Mouse (Mus musculus): Measurements from ENCODE around the gene Lima1. TPM values are rescaled to one million over a fixed set of nuclear protein-coding genes. Genes with fewer than 3 reads are reported as not detected.

Lima1 gene
- polyA plus RNA-seq, 1 experiment, result 73.2 TPM

GRCm38 (mm10) chr15:99847937-99848336 is 27.3 kb downstream of the Lima1 start:
- no peak for TF ChIP-seq CTCF (IDR thresholded peaks at IDR 0.05; ENCODE audit: insufficient read depth, low read depth, low read length)
- no peak for TF ChIP-seq POLR2A (IDR thresholded peaks at IDR 0.05; ENCODE audit: insufficient read depth, low read depth, low read length)
- Histone ChIP-seq H3K27ac (ENCODE audit: insufficient read depth, low read depth, low read length) (no peak overlapping the region), H3K4me1 (ENCODE audit: control insufficient read depth, insufficient read depth, low read length) (no peaks in the 10 kb centered on the region; the same call in 1 of the 2 replicates), H3K4me3 (ENCODE audit: insufficient read depth, low read depth, low read length) (no peak overlapping the region)
- WGBS, result 82% methylated on average over 8 of the region's 8 CpGs

GRCm38 (mm10) chr15:99847207-99847881 is 27.9 kb downstream of the Lima1 start:
- no peaks in the 10 kb centered on the region; the same call in 1 of the 2 replicates for H3K4me1 ChIP-seq (ENCODE audit: control insufficient read depth, insufficient read depth, low read length)
- no peak for TF ChIP-seq POLR2A (IDR thresholded peaks at IDR 0.05; ENCODE audit: insufficient read depth, low read depth, low read length)
- TF ChIP-seq CTCF (IDR thresholded peaks at IDR 0.05; ENCODE audit: insufficient read depth, low read depth, low read length), result no peak
- H3K27ac ChIP-seq (ENCODE audit: insufficient read depth, low read depth, low read length), result no peak overlapping the region
- no peak overlapping the region for H3K4me3 ChIP-seq (ENCODE audit: insufficient read depth, low read depth, low read length)
- WGBS, result 68% methylated on average over 13 of the region's 13 CpGs

DNA sequence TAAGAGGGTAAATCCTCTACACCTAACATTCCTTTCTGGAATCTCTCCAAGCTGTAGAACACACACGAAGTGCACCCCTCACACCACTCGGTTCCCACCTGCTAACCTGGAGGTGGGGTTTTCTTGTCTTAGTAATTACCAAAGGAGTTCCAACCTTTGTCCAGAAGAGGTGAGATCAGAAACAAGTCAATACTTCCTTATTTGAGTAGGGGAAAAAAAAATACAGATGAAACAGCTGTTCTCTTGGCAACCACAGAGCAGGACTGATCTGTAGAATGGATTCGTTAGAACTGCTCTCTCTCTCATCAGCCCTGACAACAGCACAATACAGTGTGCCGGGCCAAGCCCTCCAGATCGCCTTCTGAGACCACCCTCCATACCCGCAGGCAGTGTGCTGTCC is 28.6 kb downstream of the Lima1 start:
- no peak for TF ChIP-seq CTCF (IDR thresholded peaks at IDR 0.05; ENCODE audit: insufficient read depth, low read depth, low read length)
- no peak for TF ChIP-seq POLR2A (IDR thresholded peaks at IDR 0.05; ENCODE audit: insufficient read depth, low read depth, low read length)
- Histone ChIP-seq H3K4me1 (ENCODE audit: control insufficient read depth, insufficient read depth, low read length) (no peaks in the 10 kb centered on the region; the same call in 1 of the 2 replicates), H3K4me3 (ENCODE audit: insufficient read depth, low read depth, low read length) (no peak overlapping the region), H3K27ac (ENCODE audit: insufficient read depth, low read depth, low read length) (no peak overlapping the region)
- 56% methylated on average over 6 of the region's 6 CpGs for WGBS

- TF ChIP-seq POLR2A (IDR thresholded peaks at IDR 0.05; ENCODE audit: insufficient read depth, low read depth, low read length), result no peak
- Histone ChIP-seq H3K27ac (ENCODE audit: insufficient read depth, low read depth, low read length) (no peak overlapping the region), H3K4me1 (ENCODE audit: control insufficient read depth, insufficient read depth, low read length) (peaks cover 2% of the 10 kb centered on the region), H3K4me3 (ENCODE audit: insufficient read depth, low read depth, low read length) (no peak overlapping the region)
- 92% methylated on average over 3 of the region's 3 CpGs for WGBS
Measured at GRCm38 (mm10) chr15:99843856-99844255, 31.4 kb downstream of the Lima1 start.

DNA sequence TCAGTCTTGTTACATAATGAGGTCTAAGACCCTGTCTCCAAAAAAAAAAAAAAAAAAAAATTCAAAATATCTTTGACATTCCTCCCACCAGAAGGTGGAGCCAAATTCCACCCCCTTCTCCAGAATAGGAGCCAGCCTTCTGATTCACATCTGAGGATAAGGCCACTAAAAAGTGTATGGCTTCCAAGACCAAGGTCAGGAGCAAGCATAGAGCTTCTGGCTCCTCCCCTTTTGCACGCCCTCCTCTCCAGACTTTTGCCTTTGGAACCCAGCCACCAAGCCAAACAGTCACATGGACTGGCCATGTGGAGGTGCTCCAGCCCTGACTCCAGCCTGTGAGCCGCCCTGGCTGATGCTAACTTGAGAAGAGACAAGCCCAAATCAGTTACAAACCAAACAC is 35.3 kb downstream of the Lima1 start:
- Histone ChIP-seq H3K27ac (ENCODE audit: insufficient read depth, low read depth, low read length) (no peak overlapping the region), H3K4me3 (ENCODE audit: insufficient read depth, low read depth, low read length) (no peak overlapping the region), H3K4me1 (ENCODE audit: control insufficient read depth, insufficient read depth, low read length) (peaks cover 2% of the 10 kb centered on the region)
- no peak for TF ChIP-seq CTCF (IDR thresholded peaks at IDR 0.05; ENCODE audit: insufficient read depth, low read depth, low read length)
- no peak for TF ChIP-seq POLR2A (IDR thresholded peaks at IDR 0.05; ENCODE audit: insufficient read depth, low read depth, low read length)
- 71% methylated on average over 2 of the region's 2 CpGs for WGBS

DNA sequence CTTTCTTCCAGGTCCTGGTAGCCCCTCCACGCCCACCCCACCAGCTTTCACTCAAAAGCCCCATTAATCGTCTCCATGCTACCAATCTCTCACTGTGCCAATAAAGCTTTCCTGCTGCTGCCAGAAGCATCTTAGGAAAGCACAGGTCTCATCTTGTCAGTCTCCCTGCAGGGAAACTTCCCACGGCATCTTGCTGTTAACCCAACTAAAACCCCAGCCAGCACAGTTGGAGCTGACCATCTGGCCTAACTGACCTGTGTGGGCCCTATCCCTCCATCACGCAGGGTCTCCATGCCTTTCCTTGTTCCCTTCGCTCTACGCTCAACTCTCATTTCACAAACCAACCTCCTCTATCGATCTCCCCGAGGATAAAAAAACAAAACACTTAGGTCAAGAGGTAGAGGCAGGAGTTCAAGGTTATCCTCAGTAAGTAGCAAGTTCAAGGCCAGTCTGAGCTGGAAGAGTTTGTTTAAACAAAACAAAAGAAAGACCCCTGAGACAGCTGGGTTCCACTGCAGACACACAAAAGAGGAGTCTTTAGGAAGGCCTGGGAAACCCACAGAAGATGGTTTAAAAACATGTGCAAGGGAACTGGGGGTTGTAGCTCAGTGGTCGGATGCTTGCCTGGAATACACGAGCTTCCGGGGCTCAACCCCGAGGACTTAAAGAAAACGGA is 36.0 kb downstream of the Lima1 start:
- Histone ChIP-seq H3K4me1 (ENCODE audit: control insufficient read depth, insufficient read depth, low read length) (peaks cover 2% of the 10 kb centered on the region), H3K4me3 (ENCODE audit: insufficient read depth, low read depth, low read length) (no peak overlapping the region), H3K27ac (ENCODE audit: insufficient read depth, low read depth, low read length) (no peak overlapping the region)
- no peak for TF ChIP-seq CTCF (IDR thresholded peaks at IDR 0.05; ENCODE audit: insufficient read depth, low read depth, low read length)
- TF ChIP-seq POLR2A (IDR thresholded peaks at IDR 0.05; ENCODE audit: insufficient read depth, low read depth, low read length), result no peak
- WGBS, result 88% methylated on average over 13 of the region's 13 CpGs

DNA sequence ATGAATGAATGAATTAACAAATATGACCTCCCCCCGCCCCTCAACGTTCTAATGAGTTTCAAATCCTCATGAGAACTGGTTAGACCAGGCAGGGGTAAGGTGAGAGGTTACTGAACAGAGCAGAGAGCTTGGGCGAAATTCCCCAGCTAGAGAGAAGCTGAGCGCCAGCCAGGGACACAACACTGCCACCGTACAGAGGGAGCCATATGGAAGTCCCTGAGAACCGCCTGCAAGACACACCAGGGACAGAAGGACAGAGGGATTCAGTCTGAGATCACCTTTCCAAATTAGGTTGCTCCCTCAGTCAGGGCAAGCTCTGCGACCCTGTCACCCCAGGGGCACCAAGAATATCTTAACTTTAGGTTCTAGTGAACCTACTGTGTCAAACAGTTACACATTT is 37.7 kb downstream of the Lima1 start:
- 92% methylated on average over 7 of the region's 7 CpGs for WGBS

DNA sequence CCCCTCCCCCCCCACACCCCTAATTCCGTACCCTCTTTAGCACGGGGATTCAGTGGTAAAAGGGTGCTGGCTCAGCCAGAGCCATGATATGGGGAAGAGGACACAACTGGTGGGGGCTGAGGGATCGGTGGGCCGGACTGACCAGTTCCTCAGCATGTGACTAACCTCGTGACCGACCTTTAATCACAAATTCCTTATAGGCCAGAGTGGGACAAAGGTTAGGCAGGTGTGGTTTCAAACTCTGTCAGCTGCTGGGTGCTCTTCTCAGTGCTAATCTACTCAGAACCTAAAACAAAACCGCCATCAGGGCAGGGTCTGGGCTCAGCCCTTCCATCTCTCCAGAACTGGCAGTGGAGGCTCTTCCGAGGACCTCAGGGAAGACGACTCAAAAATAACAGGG is 40.1 kb downstream of the Lima1 start:
- Histone ChIP-seq H3K4me1 (ENCODE audit: control insufficient read depth, insufficient read depth, low read length) (peaks cover 2% of the 10 kb centered on the region), H3K27ac (ENCODE audit: insufficient read depth, low read depth, low read length) (no peak overlapping the region), H3K4me3 (ENCODE audit: insufficient read depth, low read depth, low read length) (no peak overlapping the region)
- TF ChIP-seq CTCF (IDR thresholded peaks at IDR 0.05; ENCODE audit: insufficient read depth, low read depth, low read length), result no peak
- no peak for TF ChIP-seq POLR2A (IDR thresholded peaks at IDR 0.05; ENCODE audit: insufficient read depth, low read depth, low read length)
- 79% methylated on average over 9 of the region's 9 CpGs for WGBS

More for the DNA sequence above, 37.7 kb downstream of the Lima1 start:
- peaks cover 2% of the 10 kb centered on the region for H3K4me1 ChIP-seq (ENCODE audit: control insufficient read depth, insufficient read depth, low read length)
- TF ChIP-seq CTCF (IDR thresholded peaks at IDR 0.05; ENCODE audit: insufficient read depth, low read depth, low read length) (no peak), POLR2A (IDR thresholded peaks at IDR 0.05; ENCODE audit: insufficient read depth, low read depth, low read length) (no peak)
- H3K27ac ChIP-seq (ENCODE audit: insufficient read depth, low read depth, low read length), result no peak overlapping the region
- no peak overlapping the region for H3K4me3 ChIP-seq (ENCODE audit: insufficient read depth, low read depth, low read length)

GRCm38 (mm10) chr15:99834681-99835080 is 40.6 kb downstream of the Lima1 start:
- H3K4me3 ChIP-seq (ENCODE audit: insufficient read depth, low read depth, low read length), result no peak overlapping the region
- WGBS, result 75% methylated on average over 3 of the region's 3 CpGs
- H3K27ac ChIP-seq (ENCODE audit: insufficient read depth, low read depth, low read length), result no peak overlapping the region
- TF ChIP-seq CTCF (IDR thresholded peaks at IDR 0.05; ENCODE audit: insufficient read depth, low read depth, low read length) (no peak), POLR2A (IDR thresholded peaks at IDR 0.05; ENCODE audit: insufficient read depth, low read depth, low read length) (no peak)
- H3K4me1 ChIP-seq (ENCODE audit: control insufficient read depth, insufficient read depth, low read length), result no peaks in the 10 kb centered on the region; the same call in 1 of the 2 replicates

Data from olfactory bulb, adult 2 months (tissue).